Mouse (Mus musculus) cerebellum, postnatal 4 days (tissue): Measurements from ENCODE around the gene Atp5mpl.
"Not testable (repeated sequence)": the region's sequence is repeated elsewhere in the genome, so short reads cannot be mapped to it uniquely, and the experiment has no call there.

Experiments used
- DNase-seq, 2 experiments: peaks; one replicate each; pipeline ENCODE4 v3.0.0; 2022; ENCODE audit warnings: low spot score in 2 of 2, mixed read lengths in 1 of 2

The Atp5mpl gene

GRCm38 (mm10) chr12:111950486-111950885 is 16.3 kb downstream of the Atp5mpl start:
- no peak for DNase-seq

- DNase-seq: peak in 1 of 2 experiments; percentile 47
Measured at GRCm38 (mm10) chr12:111946716-111947115, 20.1 kb downstream of the Atp5mpl start.

DNA sequence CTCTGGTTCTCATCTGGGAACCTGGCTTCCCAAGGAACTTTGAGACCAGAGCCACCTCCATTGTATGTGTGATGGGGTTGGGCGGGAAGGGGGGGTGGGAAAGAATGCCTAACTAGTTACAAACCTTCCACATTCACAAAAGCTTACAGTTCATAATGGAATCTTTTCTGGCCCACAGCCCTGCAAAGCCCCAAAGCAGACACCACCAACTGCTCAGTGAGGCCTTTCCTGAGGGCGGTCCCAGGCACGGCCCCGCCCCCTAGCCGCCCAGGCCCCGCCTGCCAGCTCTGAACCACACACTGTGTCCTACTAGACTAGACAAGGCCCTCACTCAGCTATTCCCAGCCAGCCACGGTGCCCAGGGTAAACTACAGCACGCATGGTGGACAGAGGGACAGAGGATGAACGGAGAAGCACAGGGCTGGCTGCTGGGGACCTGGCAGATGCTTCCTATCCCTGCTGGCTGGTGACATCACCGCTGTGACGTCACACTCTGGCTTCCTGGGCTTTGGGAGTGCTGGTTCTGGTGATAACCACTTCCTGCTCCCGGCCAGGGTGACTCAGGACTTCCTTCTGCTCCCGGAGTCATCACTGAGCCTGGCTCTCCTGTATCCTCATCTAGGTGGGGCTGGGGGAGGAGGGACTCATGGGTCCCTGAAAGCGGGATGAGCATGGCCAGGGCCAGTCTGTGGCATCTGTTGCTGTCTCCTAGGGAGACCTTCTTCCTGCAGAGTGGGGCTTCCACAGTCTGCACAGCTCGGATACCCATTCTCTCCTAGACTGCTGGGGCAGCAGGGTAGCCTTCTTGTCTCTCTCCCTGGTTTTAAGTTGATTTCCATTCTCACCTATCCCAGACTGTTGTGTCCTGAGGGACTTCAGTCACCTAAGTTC is 20.8 kb downstream of the Atp5mpl start:
- DNase-seq: not testable (repeated sequence)

- DNase-seq: no peak
Measured at GRCm38 (mm10) chr12:111945115-111945514, 21.7 kb downstream of the Atp5mpl start.

- not testable (repeated sequence) for DNase-seq
Measured at GRCm38 (mm10) chr12:111944065-111944987, 22.5 kb downstream of the Atp5mpl start.

DNA sequence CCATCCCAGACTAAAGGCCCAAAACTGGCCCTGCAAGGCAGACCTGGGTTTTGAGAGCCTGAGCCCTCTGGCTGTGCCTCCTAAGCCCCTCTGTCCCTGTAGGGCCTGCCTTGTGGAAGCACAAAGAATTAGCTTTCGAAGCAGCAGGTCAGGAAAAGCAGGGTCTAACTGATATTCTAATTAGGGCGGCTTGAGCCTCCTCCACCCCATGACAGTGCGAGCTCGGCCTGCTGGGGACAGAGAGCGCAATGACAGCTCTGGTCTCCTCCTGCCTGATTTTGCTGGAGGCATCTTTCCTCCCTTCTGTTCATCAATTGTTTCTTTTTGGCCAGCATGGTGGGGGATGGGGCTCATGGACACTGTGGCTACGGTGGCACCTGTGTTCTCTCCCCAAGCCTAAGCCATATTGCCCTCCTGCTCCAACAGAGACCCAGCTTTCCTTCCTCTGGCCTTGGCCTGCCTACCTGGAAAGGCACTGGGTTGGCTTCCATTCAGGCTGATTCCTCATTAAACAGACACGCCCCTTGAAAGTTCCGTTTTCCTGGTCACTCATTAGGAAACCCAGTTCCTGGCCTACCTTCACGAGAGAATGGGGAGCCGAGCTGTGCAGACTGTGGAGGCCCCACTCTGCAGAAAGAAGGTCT is 23.2 kb downstream of the Atp5mpl start:
- no peak for DNase-seq

- DNase-seq: no peak
Measured at GRCm38 (mm10) chr12:111938623-111939177, 28.1 kb downstream of the Atp5mpl start.

GRCm38 (mm10) chr12:111936706-111937550 is 29.8 kb downstream of the Atp5mpl start:
- peak in 1 of 2 experiments; percentile 39 for DNase-seq

- no peak for DNase-seq
Measured at GRCm38 (mm10) chr12:111933971-111934370, 32.8 kb downstream of the Atp5mpl start.

GRCm38 (mm10) chr12:111933032-111933704 is 33.6 kb downstream of the Atp5mpl start:
- no peak for DNase-seq

DNA sequence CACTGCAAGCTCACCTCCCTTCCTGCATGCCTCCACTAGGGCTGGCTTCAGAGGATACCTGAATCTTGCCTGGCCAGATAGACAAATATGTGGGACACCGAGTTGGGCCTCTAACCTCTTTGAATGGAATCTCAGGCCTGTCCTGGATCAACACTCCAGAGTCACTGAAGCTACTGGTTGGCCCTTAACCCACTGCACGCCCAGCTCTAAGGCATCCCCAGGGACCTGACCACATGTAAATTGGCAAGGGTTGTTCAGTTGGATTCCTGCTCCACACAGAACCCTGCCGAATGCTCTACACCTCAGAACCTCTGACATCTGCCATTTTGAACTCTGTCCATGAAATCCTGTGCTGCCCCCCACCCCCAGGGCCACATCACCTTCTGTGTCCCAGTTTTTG is 34.3 kb downstream of the Atp5mpl start:
- DNase-seq: no peak

DNA sequence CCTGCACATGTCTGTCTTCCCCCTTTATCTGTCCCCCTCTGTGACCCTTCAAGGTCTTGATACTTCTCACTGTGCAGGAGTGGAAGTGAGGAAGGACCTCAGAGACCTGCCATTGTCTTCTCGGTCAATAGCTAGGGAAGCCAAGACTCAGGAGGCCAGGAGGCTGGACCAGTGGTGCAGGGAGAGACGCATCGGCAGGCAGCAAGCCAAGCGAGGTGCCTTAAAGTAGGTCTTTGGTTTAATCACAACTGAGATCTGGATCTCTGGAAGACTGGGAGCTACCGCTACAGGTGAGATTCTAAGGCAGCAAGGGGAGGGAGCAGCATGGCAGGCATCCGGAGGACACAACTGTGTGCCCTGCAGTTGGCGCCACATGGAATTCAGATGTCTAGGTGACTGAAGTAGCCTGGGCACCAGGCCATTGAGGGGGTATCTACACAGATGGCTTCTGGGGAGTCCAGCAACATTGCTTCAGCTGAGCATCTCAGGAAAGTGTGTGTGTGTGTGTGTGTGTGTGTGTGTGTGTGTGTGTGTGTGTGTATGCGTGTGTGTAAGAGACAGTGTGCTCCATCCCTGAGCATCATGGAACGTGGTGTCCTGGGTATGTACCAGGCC is 35.3 kb downstream of the Atp5mpl start:
- peak in 1 of 2 experiments; percentile 25 for DNase-seq

GRCm38 (mm10) chr12:111928411-111928966 is 38.3 kb downstream of the Atp5mpl start:
- DNase-seq: no peak

GRCm38 (mm10) chr12:111927338-111927737 is 39.4 kb downstream of the Atp5mpl start:
- peak in 1 of 2 experiments; percentile 69 for DNase-seq

DNA sequence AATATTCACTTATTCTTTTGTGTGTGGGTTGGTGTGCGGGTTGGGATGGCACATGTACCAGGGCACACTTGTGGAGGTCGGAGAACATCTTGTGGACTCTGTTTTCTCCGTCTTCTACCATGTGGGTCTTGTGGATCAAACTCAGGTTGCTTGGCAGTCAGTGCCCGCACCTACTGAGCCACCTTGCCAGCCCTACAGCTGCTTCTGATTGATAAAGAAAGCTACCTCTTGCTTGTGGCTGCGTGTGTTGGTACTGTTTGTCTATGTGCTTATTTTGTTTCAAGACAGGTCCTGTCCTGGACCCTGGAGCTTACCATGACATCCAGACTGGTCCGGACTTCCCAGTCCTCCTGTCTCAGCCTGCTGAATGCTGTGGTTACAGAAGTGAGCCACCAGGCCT is 43.7 kb downstream of the Atp5mpl start:
- DNase-seq: no peak

DNA sequence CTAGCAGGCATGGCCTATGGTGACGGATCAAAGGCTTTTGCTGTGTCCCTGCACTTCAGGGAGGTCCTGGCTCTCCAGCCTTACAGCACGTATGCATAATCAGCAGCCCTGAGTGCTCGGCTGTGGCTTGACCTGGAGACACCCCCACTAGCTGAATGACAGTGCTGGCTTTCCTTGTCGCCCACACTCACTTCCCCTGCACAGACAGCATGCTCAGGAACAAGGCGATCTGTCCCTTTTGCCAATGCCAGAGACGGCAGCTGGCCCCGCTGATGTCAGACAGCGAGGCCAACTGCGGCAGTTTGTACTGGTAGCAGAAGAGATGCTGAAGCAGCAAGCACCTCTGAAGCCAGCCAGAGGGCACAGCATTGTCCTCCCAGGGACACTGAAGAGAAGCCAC is 46.7 kb downstream of the Atp5mpl start:
- DNase-seq: peak in 1 of 2 experiments; percentile 54

DNA sequence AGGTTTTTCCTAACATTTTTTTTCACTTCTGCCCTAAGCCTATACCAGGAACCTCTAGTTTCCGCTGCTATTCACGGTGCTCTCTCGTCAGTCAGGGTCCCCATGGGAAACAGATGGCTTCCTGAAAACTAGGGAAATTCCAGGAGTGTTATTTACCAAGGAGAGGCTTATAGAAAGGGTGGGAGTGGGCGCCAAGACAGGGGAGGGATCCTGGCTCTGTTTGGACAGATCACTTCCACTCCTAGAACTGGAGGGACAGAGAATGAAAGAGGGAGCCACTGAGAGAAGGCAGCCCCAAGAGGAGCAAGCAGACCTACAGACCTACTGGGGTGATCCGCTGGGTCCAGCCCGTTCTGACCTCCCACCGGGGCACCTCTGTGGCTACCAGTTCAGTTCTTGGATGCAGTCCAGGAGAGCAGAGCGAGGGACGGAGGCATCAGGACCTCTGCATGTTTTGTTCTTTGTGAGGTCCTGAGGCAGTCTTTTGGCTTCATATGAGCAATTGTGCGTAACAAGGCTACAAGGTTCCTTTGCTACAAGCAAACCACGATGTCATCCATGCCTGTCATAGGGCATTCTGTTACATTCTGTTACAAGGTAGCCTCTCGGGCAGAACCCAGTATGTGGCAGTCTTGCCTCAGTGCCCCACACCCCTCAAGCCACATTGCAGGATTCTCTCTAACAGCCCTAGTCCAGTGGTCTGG is 50.1 kb downstream of the Atp5mpl start:
- no peak for DNase-seq

- peak in 1 of 2 experiments; percentile 28 for DNase-seq
Measured at GRCm38 (mm10) chr12:111915781-111916180, 51.0 kb downstream of the Atp5mpl start.

- no peak for DNase-seq
Measured at GRCm38 (mm10) chr12:111914031-111914430, 52.7 kb downstream of the Atp5mpl start.
